Mouse (Mus musculus): ENCODE measurements around the gene Lrp8.
A peak's percentile ranks its signal among the peaks of the same experiment; 100 is the strongest.

The Lrp8 gene

DNA sequence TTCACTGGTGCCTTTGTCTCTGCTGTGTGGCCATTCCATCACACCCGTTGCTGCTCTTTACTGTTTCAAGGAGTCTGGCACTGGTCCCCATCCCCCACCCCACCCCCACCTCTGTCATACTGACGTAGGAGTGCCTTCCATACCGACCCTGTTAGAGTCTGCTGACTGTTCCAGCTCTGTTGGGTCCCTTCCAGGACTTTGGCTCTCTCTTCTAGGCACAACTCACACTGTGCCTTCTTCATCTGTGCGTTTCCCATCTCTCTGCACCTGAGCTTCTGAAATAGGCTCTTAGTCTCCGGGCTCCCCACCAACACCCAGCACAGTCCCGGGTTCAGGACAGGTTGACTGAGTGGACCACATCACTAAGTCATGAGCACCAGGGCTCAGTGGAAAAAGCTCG lies 44.7 kb downstream of the Lrp8 start:
- DNase-seq (ENCODE audit: low spot score): no peak

DNA sequence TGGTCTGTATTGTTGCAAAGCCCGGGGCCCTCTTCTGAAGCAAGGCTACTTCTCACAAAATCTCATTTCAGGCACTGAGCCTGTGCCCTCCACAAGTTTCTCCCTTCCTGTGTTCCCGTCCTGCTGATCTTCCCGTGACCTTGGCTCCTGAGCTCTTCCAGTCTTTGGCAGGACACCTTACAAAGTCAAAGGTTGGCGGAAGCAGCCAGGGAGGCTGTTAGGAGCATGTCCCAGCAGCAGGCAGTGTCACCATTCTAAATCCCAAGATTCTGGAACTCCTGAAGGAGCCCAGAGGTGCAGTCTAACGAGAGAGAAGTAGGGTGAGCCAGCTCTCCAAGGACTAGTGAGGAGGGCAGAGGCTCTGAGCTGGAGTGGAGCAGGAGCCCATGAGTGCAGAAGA lies 46.5 kb downstream of the Lrp8 start:
- no peak for DNase-seq (ENCODE audit: low spot score)

GRCm38 (mm10) chr4:107849621-107850020 lies 47.6 kb downstream of the Lrp8 start:
- DNase-seq (ENCODE audit: low spot score): no peak

- no peak for DNase-seq (ENCODE audit: low spot score)
Measured at GRCm38 (mm10) chr4:107850091-107850490, 48.0 kb downstream of the Lrp8 start.

DNA sequence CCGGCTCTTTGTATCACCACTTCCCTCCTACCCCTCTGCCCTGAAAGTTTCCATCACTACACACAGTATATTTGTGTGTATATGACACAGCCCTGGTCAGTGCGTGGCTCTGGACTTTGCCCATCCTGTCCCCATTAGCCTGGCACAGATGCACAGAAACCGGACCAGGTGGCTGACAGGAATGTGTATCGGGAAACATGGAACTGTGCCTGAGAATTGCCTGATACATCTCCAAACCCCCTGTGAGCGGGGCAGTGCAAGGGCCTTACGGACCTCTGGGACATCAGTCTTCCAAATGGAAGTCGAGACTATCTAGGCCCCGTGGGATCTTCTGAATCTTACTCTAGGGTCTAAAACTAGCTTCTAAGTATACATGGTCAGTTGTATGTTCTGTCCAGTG lies 51.3 kb downstream of the Lrp8 start:
- no peak for DNase-seq (ENCODE audit: low spot score)

GRCm38 (mm10) chr4:107853836-107854235 lies 51.8 kb downstream of the Lrp8 start:
- DNase-seq (ENCODE audit: low spot score): no peak

DNA sequence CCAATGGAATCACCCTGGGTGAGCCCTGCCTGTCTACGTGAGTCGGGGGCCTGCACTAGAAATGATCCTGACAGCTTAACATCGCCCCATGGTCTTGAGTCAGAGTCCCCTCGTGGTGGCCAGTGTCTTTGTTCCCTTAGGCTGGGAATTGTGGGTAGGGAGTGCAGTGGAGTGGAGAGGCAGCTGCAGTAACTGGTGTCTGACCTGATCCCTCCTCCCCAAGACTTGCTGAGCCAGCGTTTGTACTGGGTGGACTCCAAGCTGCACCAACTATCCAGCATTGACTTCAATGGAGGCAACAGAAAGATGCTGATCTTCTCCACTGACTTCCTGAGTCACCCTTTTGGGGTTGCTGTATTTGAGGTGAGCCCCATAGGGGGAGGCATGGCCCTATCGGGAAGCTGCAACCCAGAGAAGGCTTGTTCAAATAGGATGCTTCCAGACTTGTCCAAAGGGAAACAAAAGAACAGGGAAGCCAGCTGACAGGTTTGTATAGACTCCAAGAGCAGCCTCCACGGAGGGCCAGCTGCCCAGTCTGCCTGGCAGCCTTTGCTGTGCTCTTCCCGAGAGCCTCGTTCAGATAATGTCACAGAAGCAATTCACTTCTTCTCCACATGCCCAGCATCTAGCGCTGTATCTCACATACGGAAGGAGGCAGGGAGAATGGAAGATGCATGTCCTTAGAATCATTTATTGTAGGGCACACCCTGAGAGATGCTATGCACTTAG lies 55.1 kb downstream of the Lrp8 start:
- DNase-seq (ENCODE audit: low spot score): no peak

DNA sequence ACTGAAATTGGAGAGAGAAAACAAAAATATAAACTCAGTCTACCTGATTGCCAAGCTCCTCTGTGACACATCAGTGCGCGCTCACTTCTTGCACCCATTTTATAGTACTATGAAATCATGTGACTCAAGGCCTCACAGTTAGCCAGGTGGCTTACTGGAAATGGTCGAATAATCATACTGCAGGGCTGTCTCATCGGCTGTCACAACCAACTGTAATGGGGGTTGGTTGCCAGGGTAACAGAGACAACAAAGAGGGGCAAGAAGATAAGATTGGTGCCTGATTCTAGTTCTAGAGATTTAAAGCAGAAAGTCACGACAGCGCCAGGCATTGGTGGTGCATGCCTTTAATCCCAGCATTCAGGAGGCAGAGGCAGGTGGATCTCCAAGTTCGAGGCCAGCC lies 56.9 kb downstream of the Lrp8 start:
- DNase-seq (ENCODE audit: low spot score): no peak

GRCm38 (mm10) chr4:107864866-107865265 lies 62.8 kb downstream of the Lrp8 start:
- DNase-seq (ENCODE audit: low spot score): no peak

GRCm38 (mm10) chr4:107879254-107880050 lies 77.4 kb downstream of the Lrp8 start, which contains the start of gene Magoh:
TSS of gene Magoh (plus strand) at chr4:107879755.
- DNase-seq (ENCODE audit: low spot score): peak; percentile 98

DNA sequence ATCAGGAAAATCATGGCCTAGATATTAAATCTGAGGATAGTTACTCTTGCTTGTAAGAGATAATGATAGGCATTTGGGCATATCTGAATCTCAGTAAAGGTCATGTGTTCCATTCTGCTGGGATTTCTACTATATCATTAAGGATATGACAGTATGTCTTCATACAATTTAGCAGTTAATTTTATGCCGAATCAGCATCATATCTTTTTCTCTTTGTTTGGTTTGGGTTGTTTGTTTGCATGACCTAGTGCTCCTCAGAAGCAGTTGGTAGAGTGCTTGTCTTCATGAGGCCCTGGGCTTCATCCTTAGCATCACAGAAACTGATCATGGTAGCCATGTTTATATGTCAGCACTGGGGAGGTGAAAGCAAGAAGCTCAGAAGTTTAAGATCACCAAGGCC lies 79.6 kb downstream of the Lrp8 start:
- no peak for DNase-seq (ENCODE audit: low spot score)

DNA sequence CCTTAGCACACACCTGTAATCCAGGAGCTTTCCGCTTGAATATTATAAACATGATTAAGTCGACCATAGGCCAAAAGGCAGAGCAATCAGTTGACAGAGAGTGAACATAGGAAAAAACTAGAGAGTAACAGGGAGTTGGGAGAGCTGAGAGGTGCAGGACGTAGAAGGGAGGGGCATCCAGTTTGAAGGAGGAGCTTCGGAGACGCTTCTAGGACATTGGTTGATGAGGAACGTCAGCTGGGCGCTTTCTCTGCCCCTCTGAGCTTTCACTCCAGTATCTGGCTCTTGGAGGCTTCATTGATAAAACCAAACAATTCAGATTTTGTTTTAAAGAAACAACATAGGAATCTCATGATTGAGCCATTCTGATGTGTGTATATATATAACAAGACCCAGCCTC lies 84.3 kb downstream of the Lrp8 start:
- DNase-seq (ENCODE audit: low spot score): no peak

- DNase-seq (ENCODE audit: low spot score): no peak
Measured at GRCm38 (mm10) chr4:107889385-107889730, 87.3 kb downstream of the Lrp8 start.

DNA sequence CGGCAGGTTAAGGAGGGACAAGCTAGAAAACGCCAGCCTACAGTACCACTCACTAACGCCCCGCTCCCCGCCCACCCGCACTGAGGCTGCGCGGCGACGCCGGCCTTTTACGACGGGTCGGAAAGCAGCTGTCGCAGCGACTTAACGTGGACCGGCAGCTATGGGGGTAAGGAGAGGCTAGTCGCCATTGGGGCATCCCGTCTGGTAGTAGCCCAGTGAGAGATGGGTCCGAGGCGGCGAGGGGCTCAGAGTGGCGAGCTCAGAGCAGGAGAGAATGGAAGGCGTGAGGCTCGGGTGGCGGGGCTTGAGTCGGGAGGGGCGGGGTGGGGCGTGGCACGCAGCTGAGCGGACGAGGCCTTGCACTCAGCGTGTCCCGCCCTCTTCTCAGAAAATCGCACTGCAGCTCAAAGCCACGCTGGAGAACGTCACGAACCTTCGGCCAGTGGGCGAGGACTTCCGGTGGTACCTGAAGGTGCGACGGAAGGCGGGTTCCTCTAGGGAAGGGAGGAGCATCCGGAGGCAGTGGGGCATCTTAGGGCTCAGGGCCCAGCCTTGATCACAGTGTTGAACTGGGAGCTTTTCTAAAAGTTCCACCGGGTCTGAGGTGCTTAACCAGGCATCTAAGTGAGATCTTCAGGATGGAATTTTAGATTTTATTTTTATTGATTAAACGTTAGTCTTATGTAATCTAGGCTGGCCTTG lies 87.8 kb downstream of the Lrp8 start, which contains the start of gene 0610037L13Rik:
Gene 0610037L13Rik, plus strand, starts transcription at position 83 of the 702 bp plus-strand sequence.
- peak; percentile 95 for DNase-seq (ENCODE audit: low spot score)

GRCm38 (mm10) chr4:107892663-107893062 lies 90.6 kb downstream of the Lrp8 start:
- DNase-seq (ENCODE audit: low spot score): no peak

GRCm38 (mm10) chr4:107899211-107899927 lies 97.3 kb downstream of the Lrp8 start:
- DNase-seq (ENCODE audit: low spot score): no peak

GRCm38 (mm10) chr4:107900206-107900605 lies 98.1 kb downstream of the Lrp8 start:
- no peak for DNase-seq (ENCODE audit: low spot score)

DNA sequence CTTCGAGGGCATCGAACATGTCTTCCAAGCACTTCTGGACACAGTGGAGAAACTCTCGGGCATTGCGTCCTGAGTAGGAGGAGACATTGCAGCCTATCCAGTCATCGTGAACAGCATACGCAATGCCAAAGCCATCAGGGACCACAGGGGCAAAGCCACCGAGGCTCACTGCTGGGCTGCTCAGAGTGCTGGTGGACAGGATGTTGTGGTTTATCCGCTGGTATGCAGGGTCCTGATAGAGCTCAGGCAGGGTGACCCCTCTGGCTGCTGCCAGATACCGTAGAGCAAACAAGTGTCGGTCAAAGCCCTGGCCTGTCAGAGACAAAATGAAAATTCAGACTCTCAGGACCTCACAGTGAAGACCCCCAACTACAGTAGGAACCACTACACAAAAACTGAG lies 102.2 kb downstream of the Lrp8 start:
- DNase-seq (ENCODE audit: low spot score): no peak

DNA sequence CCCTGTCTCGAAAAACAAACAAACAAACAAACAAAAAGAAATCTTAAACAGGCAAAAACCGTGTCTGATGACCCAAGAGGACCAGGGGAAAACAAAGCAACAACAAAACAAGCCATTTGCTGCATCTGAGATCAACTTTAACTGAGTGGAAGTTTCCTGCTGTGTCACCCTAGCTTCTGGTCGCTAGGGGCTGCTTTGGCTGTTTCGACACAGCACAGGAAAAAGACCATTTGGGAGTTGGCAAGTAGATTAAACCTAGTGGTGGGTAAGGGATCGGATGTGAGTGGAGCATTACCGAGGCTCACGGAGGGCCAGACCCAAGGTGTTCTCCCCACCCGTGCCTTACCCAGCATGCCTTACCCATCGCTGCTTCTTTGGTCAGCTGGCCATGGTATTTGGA lies 104.5 kb downstream of the Lrp8 start:
- DNase-seq (ENCODE audit: low spot score): no peak

DNA sequence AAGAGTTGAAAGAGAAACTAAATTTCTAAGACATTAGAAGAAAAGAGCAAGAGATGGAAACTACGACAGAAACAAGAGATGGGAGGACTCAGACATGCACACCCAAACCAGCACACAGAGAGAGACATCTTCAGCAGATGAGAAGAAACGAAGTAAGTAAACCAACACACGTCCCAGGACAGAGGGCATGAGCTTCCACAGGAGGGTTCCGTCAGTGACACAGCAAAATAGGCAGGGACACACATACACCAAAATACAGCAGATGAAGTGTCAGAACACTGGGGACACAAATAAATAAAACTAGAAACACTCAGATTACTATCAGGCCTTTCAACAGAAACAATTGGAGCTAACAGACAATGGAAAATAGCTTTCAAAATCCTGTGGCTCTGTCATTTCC lies 108.0 kb downstream of the Lrp8 start:
- DNase-seq (ENCODE audit: low spot score): no peak

GRCm38 (mm10) chr4:107920336-107920735 lies 118.3 kb downstream of the Lrp8 start:
- DNase-seq (ENCODE audit: low spot score): no peak

DNA sequence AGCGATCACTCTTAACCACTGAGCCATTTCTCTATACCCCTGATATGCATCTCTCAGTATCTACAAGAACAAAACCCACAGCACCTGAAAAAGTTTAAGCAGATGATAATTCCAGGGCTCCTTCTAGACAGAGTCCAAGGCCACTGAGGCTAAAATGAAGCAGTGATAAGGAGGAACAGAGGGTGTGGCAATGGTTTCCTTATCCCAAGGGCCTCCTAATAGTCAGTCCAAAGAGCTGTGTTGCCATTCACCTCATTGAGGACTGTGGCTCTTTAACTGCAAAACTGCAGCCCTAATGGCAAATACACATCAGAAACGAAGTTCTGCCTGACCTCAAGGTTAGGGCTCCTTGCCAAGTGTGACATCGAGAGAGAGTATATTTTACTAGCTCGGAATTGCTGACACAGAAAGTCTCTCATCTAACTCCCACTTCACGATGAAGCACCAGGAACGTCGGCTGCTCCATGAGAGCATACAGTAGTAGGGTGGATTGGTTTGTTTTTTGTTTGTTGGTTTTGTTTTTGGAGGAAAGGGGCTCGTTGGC lies 119.2 kb downstream of the Lrp8 start:
- DNase-seq (ENCODE audit: low spot score): peak; percentile 44

All from urinary bladder, postnatal 14 days (tissue).